Mouse (Mus musculus) lung, adult 18-20 months (tissue): Measurements from ENCODE around the gene Gtse1.

Experiments
- DNase-seq, 2 experiments: peaks; one replicate each; pipeline ENCODE4 v3.0.0; 2022; ENCODE audit warnings: mixed read lengths in 2 of 2

The Gtse1 gene

DNA sequence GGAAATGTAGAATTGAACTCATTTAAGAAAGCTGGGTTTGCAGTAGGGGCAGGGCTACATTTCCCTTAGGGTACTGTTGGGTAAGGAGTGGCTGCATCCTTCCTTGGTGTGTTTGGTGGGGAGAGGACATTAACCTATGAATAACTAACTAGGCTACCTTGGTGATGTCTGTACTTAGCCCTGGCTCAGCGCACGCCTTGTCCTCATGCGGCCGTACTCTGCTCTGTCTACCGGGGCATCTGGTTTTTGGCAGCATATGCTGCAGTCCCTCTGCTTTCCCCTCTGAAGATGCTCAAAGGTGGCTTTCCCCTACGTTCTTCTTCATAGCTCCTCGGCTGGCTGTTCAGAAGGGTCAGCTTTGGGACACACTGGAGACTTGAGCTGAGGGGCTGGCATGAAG, 17.8 kb downstream of the Gtse1 start:
- DNase-seq = no peak

- peak; percentile 91 for DNase-seq
Observed at GRCm38 (mm10) chr15:85878848-85879497, 19.4 kb downstream of the Gtse1 start, which contains the start of gene Trmu. Trmu (plus strand) TSS chr15:85879312.

DNA sequence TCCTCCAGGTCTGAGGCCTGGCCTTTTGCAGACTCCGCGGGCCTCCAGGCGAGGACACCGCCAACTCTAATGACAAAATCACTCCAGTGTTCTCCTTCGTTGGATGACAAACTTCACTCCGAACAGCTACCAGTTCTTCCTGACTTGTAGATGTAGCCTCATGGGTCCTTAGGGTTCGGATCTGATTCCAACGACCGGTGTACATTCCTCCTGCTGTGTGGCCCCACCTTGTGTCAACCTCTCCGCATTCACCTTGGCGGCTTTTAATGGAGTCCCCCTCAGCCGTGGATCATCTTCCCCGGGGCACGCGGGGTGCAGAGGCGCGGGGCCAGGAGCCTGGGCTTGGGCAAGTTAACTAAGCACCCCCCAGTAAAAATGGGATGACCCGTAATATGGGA, 20.0 kb downstream of the Gtse1 start:
- peak in 1 of 2 experiments; percentile 31 for DNase-seq

DNA sequence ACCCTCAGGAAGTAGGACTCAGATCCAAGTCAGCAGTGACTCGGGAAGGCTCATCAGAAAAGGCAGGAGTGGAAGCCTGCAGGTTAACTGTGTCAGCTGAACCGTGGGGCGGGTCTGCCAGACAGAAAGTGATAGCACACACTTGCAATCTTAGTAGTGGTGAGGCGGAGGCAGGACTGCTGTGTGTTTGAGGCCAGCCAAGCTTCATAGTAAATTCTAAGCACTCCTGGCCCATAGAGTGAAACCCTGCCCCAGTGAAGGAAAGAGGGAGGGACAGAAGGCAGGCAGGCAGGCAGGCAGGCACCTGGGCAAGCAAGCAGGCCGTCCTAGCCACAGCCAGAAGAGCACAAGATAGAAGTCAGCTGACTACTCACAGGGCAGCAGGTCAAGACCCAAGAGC, 26.1 kb downstream of the Gtse1 start:
- no peak for DNase-seq

DNA sequence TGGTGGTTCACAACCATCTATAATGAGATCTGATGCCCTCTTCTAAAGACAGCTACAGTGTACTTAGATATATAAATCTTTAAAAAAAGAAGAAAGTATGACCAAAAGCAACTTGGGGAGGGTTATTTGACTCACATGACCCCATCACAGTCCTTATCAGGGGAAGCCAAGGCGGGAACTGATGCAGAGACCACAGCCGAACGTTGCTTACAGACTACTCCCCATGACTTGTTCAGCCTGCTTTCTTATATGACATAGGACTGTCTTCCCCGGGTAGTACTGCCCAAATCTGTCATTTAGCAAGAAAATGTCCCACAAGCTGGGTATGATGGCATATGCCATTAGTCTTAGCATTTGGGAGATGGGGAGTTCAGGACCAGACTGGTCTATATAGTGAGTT, 29.7 kb downstream of the Gtse1 start:
- no peak for DNase-seq

DNA sequence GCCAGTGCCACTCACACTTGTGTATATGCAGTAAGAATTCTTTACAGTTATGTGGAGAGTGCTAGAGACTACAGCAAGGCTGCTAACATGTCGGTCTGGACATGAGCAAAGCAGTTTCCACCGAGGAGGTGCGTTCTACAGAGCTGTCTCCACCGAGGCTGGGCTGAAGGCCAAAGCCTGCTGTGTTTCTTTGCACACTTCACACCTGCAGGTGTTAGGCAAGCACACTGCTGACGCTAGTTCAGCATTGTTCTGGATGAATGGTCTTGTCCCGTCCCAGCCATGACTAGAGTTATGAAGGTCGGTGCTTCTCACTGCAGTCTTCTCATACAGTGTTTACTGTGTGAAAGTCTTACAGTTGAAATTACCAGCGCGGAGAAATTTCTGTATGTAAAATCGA, 32.4 kb downstream of the Gtse1 start:
- peak; percentile 26 to 43 for DNase-seq

DNA sequence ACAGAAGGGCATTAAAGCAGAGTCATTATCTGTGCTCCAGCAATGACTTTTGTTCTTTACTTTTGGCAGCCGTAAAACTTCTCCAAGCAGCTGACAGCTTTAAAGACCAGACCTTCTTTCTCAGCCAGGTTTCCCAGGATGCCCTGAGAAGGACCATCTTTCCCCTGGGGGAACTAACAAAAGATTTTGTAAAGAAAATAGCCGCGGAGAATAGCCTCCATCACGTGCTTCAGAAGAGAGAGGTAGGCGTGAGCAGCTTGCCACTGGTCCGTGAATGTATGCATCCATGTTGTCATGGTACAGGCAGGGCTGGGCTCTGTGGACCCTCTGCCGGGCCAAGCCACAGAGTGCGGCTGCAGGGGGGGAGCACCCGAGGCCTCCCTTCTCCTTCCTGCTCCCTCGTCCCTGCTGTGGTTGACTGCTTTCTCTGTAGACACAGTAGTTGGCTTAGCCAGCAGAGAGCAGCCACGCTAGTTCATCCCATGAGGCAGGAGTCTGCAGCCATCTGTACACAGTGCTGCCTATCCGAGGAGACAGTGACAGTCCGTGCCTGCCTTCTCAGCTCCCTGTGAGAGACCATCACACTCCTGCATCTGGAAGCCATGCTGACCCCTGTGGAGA, 33.1 kb downstream of the Gtse1 start:
- DNase-seq = no peak

GRCm38 (mm10) chr15:85893871-85894270, 34.3 kb downstream of the Gtse1 start:
- no peak for DNase-seq

GRCm38 (mm10) chr15:85896284-85896683, 36.7 kb downstream of the Gtse1 start:
- peak; percentile 64 to 77 for DNase-seq

- no peak for DNase-seq
Observed at GRCm38 (mm10) chr15:85897113-85897512, 37.6 kb downstream of the Gtse1 start.

DNA sequence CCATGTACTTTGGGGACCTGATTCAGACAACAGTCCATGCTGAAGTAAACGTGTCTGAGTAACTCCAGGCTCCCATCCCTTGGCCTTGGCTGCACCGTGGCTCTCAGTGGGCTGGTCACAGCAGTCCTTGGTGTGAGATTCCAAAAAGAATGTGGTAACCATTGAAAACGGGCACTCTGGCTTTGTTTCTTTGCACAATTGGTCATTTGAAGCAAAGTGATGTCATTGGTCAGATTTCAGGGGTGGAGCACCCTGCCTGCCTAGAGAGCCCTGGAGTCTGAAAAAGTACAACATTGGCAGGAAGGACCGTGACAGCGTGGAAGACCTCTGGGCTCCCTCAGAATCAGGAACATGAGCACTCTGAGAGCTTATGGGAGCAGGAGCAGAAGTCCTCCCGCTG, 39.9 kb downstream of the Gtse1 start:
- DNase-seq = peak in 1 of 2 experiments; percentile 21

- no peak for DNase-seq
Observed at GRCm38 (mm10) chr15:85900318-85900717, 40.8 kb downstream of the Gtse1 start.

DNA sequence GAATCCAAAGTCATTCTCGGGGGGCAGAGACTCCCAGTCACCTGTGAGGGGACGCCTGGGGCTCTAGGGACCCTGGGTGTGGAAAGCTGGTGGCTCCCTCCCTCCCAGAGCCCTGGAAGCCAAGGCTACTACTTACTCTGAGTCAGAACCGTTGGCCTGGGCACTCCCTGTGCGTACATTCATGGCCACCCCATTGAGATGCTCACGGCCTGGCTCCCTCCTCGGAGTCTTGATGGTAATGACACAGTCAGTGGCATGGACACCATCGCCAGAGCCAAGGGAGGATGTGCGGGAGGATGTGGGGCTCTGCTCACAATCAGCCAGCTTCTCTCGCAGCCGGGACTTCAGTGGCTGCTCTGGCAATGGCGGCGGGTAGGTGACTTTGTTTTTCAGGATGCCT, 41.3 kb downstream of the Gtse1 start:
- DNase-seq = no peak

GRCm38 (mm10) chr15:85902505-85902904, 43.0 kb downstream of the Gtse1 start:
- no peak for DNase-seq

DNA sequence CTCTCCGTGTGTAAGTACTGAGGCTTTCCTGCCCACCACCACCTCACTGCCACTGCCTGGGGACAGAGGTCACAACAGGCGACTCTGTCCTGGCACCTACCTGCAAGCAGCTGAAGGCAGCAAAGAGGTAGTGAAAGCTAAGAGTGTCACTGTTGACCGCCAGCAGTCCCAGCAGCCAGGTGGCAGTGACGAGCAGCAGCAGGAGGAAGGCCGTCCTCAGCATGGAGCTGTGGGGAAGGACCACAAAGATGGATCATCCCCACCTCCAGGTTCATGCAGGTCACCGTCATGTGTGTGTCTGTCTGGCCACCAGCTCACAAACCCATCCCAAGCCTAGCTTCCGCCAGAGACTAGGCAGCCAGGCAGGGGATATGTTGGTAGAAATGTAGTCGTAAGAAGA, 44.3 kb downstream of the Gtse1 start:
- DNase-seq = no peak

GRCm38 (mm10) chr15:85908660-85909491, 49.3 kb downstream of the Gtse1 start:
- peak in 1 of 2 experiments; percentile 25 for DNase-seq

GRCm38 (mm10) chr15:85909492-85909829, 49.9 kb downstream of the Gtse1 start:
- no peak for DNase-seq

GRCm38 (mm10) chr15:85909931-85910330, 50.4 kb downstream of the Gtse1 start:
- no peak for DNase-seq

DNA sequence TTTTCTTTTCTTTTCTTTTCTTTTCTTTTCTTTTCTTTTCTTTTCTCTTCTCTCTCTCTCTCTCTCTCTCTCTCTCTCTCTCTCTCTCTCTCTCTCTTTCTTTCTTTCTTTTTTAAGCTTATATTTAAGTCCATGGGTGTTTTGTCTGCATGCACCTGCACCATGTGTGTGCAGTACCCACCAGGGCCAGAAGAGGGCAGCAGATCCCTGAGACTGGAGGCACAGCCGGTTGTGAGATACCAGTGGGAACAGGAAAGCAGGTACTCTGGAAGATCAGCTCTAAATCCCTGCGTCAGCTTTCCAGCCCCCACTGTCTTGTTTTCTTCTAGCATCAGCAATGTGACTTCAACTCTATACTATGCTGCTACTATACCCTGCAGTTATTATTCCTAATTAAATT, 54.1 kb downstream of the Gtse1 start:
- DNase-seq = peak; percentile 30 to 49

- DNase-seq = no peak
Observed at GRCm38 (mm10) chr15:85919191-85919891, 59.8 kb downstream of the Gtse1 start.

DNA sequence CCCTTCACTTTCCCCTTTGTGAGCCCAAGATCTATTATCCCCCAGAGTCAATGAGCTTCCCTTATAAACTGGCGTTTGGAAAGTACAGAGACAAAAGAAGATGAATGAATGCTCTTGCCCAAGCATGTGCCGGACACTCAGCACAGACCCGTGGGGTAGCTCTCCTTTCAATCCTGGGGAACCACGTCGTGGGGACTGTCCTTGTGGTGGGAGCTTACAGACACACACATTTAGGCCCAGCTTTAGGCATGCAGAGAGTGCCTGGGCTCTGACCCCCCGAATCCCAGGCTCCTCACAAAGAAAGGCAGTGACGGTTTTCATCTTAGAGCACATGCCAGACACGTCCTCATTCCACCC, 60.3 kb downstream of the Gtse1 start:
- no peak for DNase-seq

DNA sequence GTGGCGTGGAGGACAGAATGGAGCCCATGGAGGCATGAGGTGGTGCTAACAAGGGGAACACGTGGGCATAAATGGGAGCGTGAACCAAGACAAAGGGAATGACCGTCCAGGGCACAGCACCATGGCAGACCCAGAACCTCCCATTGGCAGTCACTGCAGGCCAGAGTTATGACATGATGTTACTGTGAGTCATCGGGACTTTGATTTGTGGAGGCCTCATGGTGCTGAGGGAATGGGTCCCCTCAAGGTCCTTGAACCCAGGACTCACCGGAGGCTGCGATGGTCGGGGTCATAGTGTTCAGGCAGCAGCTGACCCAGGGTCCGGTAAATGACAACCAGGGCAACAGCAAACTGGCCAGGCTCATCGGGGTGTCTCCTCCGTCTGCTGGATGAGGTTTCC, 62.3 kb downstream of the Gtse1 start:
- DNase-seq = no peak
